Mouse (Mus musculus) lung, adult 2 months (tissue): ENCODE measurements around the gene Tjp2.

Experiments used
- CTCF ChIP-seq: fragments of 200-500 bp; IDR thresholded peaks from 2 replicates; pipeline ENCODE4 v1.5.1; 2011; ENCODE audit warnings: mild to moderate bottlenecking, low read length, control low read depth; ENCODE audit not compliant: insufficient read depth
- POLR2A ChIP-seq: fragments of 200-500 bp; IDR thresholded peaks from 2 replicates; pipeline ENCODE4 v1.6.1; 2011; ENCODE audit warnings: low read depth, mild to moderate bottlenecking, control low read depth, low read length, borderline replicate concordance; ENCODE audit errors: extremely low read depth

DNA sequence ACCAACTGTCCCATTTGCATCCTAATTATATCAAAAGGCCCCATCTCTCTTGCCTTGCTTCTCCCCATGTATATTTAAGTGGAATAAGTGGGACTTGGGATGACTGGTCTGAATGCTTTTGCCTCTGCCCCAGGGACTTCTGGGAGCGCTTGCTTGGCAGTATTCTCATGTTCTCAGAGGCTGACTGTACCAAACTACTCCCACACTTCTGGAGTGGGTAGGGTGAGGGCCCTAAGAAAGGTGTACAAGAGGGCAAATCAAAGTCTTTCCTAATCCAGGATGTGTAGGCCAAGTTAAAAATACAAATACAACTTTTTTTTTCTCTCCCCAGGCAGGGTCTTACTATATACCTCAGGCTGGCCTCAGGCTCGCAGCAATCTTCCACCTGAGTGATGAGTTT lies 37.0 kb downstream of the Tjp2 start:
- no peak for TF ChIP-seq CTCF
- no peak for TF ChIP-seq POLR2A
